Mouse (Mus musculus): ENCODE data around the gene Tjp2. TPM values are rescaled to one million over a fixed set of nuclear protein-coding genes. Genes with fewer than 3 reads are reported as not detected.

The Tjp2 gene
- polyA plus RNA-seq, 2 experiments from 2014 or later = 4.5 to 6.0 TPM

DNA sequence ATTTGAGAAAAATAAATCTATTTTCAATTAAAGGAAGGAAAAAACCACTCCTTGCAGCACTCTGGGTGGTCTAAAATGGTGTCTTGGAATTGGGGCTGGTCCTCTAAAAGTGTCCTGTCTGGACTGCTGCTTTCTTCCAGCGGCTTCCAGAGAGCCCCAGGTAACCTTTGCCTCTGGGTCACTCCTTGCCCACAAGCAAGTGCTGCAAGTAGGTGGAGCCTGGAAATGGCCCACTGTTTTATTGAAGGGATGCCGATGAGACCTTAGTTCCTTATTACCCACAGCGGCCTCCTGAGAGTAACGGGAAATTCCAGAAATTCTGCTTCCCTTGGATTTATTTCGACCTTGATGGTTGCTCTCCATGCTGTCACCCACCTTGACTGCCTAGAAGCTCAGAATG, 170.6 kb downstream of the Tjp2 start:
- ATAC-seq = no peak

DNA sequence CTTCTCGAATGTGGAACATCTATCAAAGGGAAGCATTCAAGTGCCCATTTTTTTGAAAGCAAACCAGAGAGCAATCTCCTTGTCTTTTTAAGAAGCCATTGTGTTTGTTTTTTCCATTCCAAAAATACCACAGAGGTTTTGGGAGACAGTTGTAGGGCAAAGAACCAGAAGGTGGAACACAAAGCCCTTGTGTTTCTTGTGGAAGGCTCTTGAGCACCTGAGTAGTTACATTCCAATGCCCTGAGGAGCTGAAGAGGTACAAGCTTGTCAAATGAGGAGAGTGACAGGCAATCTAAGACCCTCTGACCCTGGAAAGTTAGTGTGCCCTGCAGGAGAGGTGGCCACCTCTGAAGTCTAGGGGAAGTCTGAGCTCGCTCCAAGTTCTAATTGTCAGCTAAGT, 174.3 kb downstream of the Tjp2 start:
- no peak for ATAC-seq

DNA sequence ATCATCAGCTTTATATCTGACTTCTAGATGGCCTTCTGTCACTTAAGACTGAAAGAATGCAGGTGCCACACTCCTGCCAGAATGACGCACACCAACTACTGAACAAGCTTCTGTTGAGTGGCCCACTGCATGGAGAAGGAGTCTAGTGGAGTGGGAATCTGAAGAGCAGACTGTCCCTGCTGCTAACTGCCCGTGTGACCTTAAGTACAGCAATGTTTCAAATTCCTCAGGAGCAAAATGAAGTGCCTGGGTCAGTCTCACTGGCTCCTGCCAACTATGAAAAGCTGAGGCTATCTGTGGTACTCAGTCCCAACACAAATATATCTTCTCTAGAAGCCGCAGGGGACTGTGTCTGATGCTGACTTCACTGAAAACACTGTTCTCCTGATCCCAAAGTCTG, 175.5 kb downstream of the Tjp2 start:
- ATAC-seq = no peak

DNA sequence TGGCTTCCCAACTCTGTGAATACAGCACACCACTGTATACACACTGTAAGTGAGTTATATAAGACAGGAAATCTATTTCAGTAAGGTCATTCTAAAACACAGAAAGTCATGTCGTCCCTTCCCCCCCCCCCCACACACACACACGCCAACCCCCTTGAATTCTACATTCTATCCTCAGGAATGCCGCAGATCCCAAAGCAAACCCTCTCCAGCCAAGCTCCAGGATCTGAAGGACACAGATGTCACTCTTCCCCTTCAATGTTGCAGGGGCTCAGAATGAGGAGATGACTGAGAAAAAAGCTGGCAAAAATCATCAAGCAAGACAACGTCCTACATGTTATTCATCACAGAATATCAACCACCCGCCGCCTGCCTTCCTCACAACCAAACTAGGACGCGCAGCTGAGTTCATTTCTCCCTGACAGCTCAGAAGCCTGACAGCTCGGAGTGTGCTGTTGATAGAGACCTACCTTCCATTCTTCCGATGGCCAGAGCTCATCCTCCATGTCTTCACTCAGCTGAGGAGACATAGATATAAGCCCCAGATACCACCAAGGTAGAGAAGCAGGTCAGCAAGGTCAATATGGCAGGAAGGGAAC, 178.3 kb downstream of the Tjp2 start:
- no peak for ATAC-seq

Other genes with a start within 250 kb of the Tjp2 start
- gene Fam189a2, start 194.0 kb downstream of the Tjp2 start, polyA plus RNA-seq (2017; shearing (Covaris generic)) = not detected
- 10 to 100 TPM; 12.0 to 16.3 TPM for gene Fxn, start 55.6 kb upstream of the Tjp2 start, polyA plus RNA-seq (2017; shearing (Covaris generic))